Mouse (Mus musculus): ENCODE results near the gene Nol3.
"Not testable (repeated sequence)": the region's sequence is repeated elsewhere in the genome, so short reads cannot be mapped to it uniquely, and the experiment has no call there.

DNA sequence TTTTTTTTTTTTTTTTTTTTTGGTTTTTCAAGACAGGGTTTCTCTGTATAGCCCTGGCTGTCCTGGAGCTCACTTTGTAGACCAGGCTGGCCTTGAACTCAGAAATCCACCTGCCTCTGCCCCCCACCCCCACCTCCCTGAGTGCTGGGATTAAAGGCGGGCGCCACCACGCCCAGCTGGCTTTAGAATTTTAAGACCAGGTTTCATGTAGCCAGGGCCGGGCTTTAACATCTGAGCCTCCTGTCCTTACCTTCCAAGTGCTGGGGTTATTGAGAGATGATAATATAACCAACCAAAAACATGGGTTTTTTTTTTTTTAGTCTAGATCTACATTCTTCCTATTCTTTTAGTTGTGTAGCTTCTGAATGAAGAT, 43.6 kb upstream of the Nol3 start:
- TF ChIP-seq POLR2A, CTCF (IDR thresholded peaks at IDR 0.05; ENCODE audit: extremely low read depth, insufficient read depth, low read length): not testable (repeated sequence)
